Mouse (Mus musculus) small intestine, adult 2 months (tissue): Measurements from ENCODE around the gene Tstd3.

Experiments
- CTCF ChIP-seq: fragments of 200-500 bp; IDR thresholded peaks from 2 replicates; pipeline ENCODE4 v1.5.1; 2012; ENCODE audit warnings: low read depth, mild to moderate bottlenecking, control low read depth, inconsistent platforms, low read length, moderate library complexity, mixed read lengths; ENCODE audit not compliant: insufficient replicate concordance, insufficient read length; ENCODE audit errors: extremely low read depth
- POLR2A ChIP-seq: fragments of 200-500 bp; IDR thresholded peaks from 2 replicates; pipeline ENCODE4 v1.6.1; 2012; ENCODE audit warnings: low read depth, mild to moderate bottlenecking, control low read depth, inconsistent platforms, low read length, moderate library complexity

DNA sequence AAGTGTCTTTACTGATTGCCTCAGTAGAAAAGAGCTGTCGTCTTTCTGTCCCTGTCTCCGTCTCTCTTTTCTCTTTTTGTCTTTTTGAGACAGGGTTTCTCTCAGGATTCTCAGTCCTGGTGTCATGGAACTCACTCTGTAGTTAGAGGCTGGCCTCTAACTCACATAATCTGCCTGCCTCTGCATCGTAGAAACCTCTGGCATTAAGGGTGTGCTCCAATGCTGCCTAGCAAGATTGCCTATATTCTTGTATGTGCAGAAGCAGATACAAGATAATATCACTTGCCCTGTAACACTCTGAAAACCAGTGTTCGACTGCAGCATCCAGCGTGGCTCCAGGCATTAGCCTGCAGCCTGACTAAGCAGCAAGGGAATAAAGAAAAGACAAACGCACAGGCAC is 21.9 kb upstream of the Tstd3 start:
- TF ChIP-seq CTCF = no peak
- TF ChIP-seq POLR2A = no peak
